Mouse (Mus musculus): ENCODE measurements around the gene Gm29106. TPM values are rescaled to one million over a fixed set of nuclear protein-coding genes. Genes with fewer than 3 reads are reported as not detected.

The Gm29106 gene
- not detected for polyA plus RNA-seq (2014; fragmentation: Illumina TruSeq; extraction: RNeasy Lipid Tissue Mini Kit (QIAGEN cat#74804); ENCODE audit: low read depth, low replicate concordance)

DNA sequence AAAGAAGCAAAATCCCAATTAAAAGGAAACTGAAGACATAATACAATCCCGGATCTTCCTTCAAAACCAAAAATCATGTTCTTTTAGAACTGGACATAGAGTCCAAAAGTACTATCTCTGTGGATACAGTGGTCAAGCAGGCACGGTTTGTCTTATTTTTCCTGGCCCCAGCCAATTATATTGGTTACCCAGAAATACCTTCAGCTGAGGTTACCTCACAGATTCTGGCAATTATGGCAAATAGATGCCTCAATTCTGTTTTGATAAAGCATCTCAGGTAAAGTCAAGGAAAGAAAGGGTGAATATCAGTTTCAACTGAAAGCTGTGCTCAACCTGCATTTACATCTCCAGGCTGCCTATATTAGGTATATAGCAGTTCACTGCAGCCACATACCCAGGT lies at the start of gene Gm29106:
Gene Gm29106, plus strand, starts transcription at position 301 of the 400 bp plus-strand sequence.

Other genes starting within 250 kb of the Gm29106 start
- not detected for gene Gm28168, start 248.5 kb upstream of the Gm29106 start, polyA plus RNA-seq (2014; fragmentation: Illumina TruSeq; extraction: RNeasy Lipid Tissue Mini Kit (QIAGEN cat#74804); ENCODE audit: low read depth, low replicate concordance)
- gene Gm7145, start 210.6 kb upstream of the Gm29106 start, polyA plus RNA-seq (2014; fragmentation: Illumina TruSeq; extraction: RNeasy Lipid Tissue Mini Kit (QIAGEN cat#74804); ENCODE audit: low read depth, low replicate concordance), result not detected
- 134 TPM for gene Tsn, start 135.2 kb downstream of the Gm29106 start, polyA plus RNA-seq (2014; fragmentation: Illumina TruSeq; extraction: RNeasy Lipid Tissue Mini Kit (QIAGEN cat#74804); ENCODE audit: low read depth, low replicate concordance)
- gene Nifk, start 145.3 kb downstream of the Gm29106 start, polyA plus RNA-seq (2014; fragmentation: Illumina TruSeq; extraction: RNeasy Lipid Tissue Mini Kit (QIAGEN cat#74804); ENCODE audit: low read depth, low replicate concordance), result 113 TPM
- gene Clasp1, start 212.5 kb downstream of the Gm29106 start, polyA plus RNA-seq (2014; fragmentation: Illumina TruSeq; extraction: RNeasy Lipid Tissue Mini Kit (QIAGEN cat#74804); ENCODE audit: low read depth, low replicate concordance), result 35.0 TPM

Measured in adrenal gland, adult 10 weeks (tissue).